Mouse (Mus musculus): ENCODE data around the gene Dhdh.

Gene Dhdh

DNA sequence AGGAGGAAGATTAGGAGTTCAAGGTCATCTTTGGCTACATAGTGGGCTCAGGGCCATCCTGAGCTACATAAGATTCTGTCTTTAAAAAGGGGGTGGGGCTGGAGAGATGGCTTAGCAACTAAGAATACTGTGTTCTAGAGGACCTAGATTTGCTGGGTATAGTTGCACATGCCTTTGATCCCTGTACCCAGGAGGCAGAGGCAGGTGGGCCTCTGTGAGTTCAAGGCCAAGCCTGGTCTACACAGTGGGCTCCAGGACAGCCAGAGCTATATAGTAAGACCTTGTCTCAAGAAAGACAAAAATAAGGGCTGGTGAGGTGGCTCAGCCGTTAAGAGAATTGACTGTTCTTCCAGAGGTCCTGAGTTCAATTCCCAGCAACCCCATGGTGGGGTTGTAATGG lies 38.6 kb downstream of the Dhdh start:
- DNase-seq: no peak

DNA sequence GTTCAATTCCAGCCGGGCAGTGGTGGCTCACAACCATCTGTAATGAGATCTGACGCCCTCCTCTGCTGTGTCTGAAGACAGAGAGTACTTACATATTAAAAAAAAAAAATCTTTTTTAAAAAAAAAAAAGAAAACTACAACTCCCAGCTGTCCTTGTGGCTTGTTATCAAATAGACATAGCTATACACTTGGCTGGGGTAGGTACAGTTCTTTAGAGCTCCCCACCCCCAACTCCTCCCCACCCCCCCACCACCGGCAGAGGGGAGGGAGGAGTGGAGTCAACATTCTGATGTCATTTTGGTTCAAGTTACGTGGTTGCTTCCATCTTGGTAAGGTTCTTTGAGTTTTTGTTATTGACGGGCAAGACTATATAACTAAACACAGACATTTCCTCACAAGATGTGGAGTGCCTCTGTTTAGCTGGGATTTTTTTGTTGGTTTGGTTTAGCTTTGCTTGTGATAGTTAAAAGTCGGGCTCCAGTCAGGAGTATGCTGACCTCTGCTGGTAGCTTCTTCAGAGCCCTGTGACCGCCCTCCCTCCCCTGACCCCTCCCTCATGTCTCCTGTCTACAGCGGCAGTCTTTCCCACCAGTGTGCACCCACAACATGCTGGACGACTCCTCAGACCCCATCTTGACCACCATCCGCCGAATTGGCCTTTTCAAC lies 41.1 kb downstream of the Dhdh start:
- peak; percentile 57 for DNase-seq

DNA sequence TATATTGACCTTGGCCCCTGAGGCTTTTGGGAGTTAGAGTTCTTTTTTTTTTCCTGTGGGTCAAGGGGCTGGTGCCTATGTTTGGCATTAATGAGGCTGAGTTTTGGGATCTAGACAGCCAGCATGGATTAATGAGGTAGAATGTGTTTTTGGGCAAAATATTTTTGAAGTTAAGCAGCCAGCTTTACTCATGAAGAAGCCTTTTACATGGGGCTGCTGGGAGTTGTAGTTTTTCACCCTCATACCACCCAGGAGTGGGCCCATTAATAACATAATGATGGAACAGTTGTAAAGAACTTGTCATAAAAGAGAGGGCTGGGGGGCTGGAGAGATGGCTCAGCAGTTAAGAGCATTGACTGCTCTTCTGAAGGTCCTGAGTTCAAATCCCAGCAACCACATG lies 42.0 kb downstream of the Dhdh start:
- DNase-seq: no peak

DNA sequence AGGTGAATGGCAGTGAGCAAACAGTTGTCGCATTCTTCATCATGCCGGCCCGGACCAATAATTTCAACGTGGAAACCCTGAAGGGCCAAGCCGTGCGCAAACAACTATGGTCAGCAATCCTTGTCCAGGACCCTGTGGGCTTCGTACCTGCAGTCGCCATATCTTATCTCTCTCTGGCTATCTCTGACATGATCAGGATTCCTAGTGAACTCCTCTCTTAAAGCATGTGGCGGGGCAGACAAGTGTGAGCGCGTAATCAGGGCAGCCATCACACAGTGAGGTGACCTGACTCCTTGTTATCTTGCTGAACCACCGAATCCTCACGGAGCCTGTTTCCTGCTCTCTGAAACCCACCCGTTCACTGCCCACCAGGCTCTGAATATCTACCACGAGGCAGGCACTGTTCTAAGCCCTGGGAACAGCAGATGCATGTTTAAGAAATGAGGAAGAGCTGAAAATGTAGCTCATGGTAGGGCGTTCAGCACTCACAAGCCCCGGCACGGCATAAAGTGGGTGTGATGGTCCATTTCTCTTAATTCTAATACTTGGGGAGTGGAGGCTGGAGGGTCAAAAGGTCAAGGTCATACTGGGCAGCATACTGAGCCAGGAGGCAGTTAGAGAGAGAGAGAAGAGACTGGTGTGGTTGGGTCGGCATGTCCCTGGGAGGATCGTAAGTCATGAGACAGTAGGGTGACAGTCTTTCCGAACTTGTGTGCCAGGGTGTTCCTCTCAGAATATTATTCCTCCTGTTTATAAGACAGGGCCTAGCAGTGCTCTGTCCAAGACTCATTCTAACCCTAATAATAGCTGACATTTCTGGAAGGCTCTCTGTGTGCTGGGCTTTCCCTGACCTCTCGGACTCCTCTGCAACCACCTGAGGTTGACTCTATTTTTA lies 44.8 kb downstream of the Dhdh start:
- DNase-seq: no peak

DNA sequence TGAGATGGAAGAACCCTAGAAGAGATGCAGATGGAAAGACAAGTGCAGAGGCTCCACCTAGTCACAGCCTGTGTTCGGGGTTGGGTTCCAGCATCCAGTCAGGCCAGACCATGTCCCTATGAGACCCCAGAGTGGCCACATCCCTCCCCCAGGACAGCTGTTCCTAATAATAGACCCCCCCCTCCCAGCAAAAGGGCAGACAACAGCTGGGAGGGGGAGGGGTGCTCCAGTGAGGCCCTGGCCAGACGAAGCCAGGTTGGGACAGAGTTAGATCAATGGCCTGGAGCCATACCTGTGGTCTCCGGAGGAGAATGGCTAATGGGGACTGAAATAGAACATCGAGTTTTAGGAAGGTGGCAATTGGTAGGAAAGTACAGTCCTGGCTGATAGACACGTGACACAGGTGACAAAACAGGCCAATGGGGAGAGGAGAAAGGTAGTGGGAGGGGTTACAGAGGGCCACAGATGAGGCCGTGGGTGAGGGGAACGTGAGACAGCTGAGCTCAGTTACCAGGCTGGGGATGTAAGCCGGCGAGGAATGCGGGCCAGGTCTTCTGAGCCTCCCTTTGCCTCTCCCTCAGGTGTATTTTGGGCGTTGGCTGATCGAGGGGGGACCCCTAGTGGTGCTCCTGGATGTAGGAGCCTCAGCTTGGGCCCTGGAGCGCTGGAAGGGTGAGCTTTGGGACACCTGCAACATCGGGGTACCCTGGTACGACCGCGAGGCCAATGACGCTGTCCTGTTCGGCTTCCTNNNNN lies 50.9 kb downstream of the Dhdh start, which contains the start of gene Ruvbl2:
Gene Ruvbl2, minus strand, starts transcription at position 576 of the 756 bp plus-strand sequence.
- peak; percentile 45 for DNase-seq

DNA sequence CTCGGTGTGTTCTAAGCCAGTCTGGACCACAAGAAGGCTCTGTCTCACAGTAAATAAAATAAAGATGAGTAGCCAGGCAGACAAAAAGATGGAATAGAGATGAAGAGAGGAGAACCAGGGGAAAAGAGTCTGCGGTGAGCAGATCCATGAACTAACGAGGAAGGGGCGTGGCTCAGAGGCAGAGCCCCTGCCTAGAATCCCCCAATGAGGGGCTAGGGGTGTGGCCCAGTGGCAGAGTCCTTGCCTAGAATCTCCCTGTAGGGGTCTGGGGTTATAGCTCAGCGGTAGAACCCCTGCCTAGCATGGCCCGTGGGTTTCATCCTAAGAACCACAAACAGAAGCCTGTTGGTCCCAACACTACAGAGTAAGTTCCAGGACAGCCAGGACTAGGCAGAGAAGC lies 51.6 kb downstream of the Dhdh start:
- DNase-seq: no peak

DNA sequence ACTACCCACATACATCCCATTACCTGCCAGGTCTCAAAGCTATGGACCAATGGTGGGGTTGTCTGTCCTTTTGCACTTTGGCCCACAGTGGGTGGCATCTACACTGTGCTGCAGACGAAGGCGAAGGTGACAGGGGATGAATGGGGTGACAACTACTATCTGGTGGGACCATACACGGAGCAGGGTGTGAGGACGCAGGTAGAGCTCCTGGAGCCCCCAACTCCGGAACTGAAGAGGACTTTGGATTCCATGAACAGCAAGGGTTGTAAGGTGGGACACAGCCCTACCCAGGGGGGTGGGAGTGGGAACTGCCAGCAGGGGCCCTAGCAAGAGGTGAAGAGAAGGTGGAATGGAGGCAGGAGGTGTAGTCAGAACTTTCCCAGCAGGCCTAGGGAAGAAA lies 52.2 kb downstream of the Dhdh start:
- no peak for DNase-seq

DNA sequence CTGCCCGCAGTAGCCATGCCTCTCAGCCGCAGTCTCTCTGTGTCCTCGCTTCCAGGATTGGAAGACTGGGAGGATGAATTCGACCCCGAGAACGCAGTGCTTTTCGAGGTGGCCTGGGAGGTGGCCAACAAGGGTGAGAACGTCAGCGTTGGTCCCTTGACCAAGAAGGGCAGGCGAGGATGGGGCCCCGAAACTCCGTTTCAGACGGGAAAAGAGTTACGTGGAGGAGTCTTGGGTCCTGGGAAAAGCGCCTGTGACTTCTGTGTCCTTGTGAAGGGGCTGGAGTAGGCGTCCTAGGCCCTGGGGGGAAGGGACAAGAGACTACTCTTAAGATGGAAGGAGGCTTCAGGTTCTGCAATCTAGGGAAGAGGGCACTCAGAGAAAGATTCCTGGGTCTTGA lies 53.6 kb downstream of the Dhdh start:
- DNase-seq: no peak

DNA sequence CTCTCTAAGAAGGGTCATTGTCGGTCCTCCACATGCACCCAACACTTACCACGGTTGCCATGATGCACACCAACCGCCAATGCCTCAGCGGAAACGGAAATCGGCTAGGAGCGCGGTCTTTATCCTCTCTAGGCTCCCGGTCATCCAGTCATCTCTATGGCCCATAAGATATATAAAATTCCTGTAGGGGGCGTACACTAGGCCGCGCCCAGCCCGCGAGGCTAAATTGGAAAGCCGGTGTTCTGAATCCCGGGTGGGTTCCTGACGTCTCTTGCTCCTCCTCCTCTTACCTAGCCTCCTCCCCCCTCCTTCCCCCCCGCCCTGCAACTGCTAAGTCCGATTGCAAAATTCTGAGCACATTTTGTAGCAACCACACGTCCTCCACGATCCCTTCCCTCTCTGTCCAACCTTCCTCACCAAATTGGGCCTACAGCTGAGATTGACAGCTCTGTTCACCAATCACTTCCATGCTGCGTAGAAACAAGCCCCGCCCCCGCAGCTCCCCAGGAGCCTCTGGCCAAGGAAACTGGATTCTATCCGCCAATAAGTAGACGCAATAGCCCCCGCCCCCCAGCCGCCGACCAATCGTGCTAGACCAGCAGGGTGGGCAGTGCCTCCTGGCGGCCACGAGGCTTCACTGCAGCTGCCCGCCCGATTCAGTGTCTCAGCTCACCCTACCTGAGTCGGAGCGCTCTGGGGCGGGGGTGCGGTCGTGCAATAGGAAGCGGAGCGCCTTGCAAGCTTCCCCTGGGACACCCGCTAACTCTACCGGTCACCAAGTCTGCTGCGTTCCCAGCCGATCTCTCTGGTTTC lies 54.2 kb downstream of the Dhdh start, which contains the start of gene Gys1:
Gene Gys1, plus strand, starts transcription at position 642 of the 813 bp plus-strand sequence.
- peak; percentile 100 for DNase-seq

DNA sequence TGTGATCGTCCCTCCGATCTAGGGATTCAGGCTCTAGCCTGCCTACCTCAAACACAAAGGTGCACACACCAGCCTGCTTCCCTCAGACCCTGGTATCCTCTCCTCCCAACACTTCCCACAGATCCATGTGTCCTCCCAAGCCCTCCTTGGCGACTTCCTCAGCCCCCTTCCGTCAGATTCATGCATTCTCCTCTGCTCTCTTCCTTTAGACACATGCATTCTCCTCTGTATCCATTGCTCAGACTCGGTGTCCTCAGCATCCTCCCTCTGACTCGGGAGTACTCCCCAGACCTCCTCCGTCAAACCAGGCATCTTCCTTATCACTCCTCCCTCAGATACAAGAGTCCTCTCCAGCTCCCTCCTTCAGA lies 54.8 kb downstream of the Dhdh start:
- DNase-seq: no peak

DNA sequence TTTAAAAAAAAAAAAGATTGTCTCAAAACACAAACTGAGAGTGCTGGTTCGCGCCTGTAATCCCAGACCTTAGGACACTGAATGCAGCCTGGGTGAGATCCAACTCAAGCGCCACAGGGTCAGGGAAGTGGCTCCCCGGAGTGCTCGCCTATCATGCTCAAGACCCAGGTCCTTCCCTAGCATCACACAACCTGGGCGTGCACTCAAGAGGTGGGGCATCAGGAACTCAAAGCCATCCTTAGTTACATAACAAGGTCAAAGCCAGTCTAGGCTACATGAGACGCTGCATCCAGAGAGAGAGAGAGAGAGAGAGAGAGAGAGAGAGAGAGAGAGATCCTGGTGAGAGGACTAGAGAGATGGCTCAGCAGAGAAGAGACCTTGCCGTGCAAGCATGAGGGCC lies 62.0 kb downstream of the Dhdh start:
- DNase-seq: no peak

DNA sequence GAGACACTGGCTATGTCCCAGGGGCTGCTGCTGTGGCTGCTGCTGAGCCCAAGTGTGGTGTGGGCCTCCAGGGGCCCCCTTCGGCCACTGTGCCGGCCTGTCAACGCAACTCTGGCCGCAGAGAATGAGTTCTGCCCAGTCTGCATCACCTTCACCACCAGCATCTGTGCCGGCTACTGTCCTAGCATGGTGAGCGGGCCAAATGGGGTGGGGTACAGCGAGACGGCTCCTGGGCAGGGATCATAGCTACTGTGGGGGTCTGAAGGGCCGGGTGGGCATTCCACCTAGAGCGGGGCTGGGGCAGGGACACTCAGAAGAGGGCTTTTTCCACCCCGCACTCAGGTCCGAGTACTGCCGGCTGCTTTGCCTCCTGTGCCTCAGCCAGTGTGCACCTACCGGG lies 67.4 kb downstream of the Dhdh start:
- DNase-seq: no peak
